Mouse (Mus musculus) right cerebral cortex, postnatal 4 days (tissue): Measurements from ENCODE around the gene Ankrd13c.

Experiments
- DNase-seq: peaks from one replicate; pipeline ENCODE4 v3.0.0-alpha.2; 2022

Gene Ankrd13c

GRCm38 (mm10) chr3:157956201-157956600 is 9.2 kb downstream of the Ankrd13c start:
- DNase-seq: no peak

- no peak for DNase-seq
Measured at GRCm38 (mm10) chr3:157957320-157957719, 10.3 kb downstream of the Ankrd13c start.

- no peak for DNase-seq
Measured at GRCm38 (mm10) chr3:157971151-157971550, 24.1 kb downstream of the Ankrd13c start.

GRCm38 (mm10) chr3:157973236-157973635 is 26.2 kb downstream of the Ankrd13c start:
- DNase-seq: no peak

- DNase-seq: no peak
Measured at GRCm38 (mm10) chr3:157979619-157980018, 32.6 kb downstream of the Ankrd13c start.

DNA sequence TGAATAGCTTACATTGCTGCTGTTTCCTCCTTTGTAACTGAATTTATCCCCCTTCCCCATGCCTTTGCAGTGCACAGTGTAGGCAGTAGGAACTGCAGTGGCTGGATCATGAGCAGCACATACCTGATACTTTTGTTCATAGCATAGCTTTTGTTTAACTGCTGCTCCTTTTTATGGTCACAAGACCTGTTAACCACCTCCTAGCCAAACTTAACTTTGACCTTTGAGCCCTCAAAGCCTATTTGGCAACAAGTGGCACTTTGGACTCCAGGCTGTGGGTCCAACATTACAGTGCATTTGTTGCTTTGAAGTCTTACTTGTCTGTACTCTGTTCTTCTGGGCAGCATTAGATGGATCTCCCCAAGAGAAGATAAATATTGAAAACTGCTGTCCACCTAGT is 46.3 kb downstream of the Ankrd13c start:
- no peak for DNase-seq

- no peak for DNase-seq
Measured at GRCm38 (mm10) chr3:157995726-157996125, 48.7 kb downstream of the Ankrd13c start.

DNA sequence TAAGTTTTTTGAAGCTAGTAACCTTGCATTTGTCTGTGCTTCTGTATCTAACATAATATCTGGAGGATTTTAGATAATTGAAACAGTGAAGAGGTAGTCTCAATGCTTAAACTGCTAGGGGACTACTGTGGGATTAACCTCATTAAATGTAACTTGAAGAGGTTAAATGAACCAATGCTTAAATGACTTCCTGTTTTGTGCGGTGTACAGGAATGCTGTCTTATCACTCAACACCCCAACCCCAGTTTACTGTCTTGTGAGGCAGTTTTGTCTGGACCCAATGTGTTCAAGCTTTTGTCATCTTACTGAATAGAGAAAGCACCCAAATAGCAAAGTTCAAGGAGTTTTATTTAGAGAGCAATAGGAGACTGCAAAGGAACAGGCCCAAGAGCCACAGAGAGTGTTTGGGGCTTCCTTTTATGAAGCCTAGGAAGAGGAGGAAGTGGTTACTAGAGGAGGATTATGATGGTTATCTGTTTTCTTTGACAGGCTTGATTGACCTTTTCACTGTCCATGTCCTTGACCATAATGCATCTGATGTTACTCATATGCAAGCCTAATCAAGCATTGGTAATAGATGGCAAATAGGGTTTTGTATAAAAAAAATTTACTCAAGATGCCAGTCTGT is 51.8 kb downstream of the Ankrd13c start:
- DNase-seq: no peak

DNA sequence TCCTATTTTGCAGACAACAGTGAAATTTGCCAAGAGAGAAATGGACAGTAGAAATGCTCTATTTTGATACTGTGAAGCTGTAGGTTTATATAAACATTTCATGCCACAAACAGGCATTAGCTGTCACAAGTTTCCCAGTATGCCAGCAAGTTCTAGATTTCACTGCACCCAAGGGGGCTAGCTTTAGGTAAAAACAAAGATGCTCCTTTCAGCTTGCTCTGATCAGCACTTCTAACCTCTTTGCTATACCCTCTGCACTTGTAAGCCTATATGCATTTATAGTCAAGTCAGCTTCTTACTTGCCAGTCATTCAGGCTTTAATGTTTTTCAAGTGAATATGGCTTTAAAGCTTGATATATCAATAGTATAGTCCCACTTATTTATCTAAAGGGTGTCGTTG is 61.6 kb downstream of the Ankrd13c start:
- DNase-seq: no peak

- DNase-seq: no peak
Measured at GRCm38 (mm10) chr3:158009762-158010320, 62.8 kb downstream of the Ankrd13c start.

- peak; percentile 94 for DNase-seq
Measured at GRCm38 (mm10) chr3:158031371-158031925, 84.4 kb downstream of the Ankrd13c start.

- no peak for DNase-seq
Measured at GRCm38 (mm10) chr3:158032106-158032505, 85.1 kb downstream of the Ankrd13c start.

- no peak for DNase-seq
Measured at GRCm38 (mm10) chr3:158035866-158036265, 88.8 kb downstream of the Ankrd13c start.

DNA sequence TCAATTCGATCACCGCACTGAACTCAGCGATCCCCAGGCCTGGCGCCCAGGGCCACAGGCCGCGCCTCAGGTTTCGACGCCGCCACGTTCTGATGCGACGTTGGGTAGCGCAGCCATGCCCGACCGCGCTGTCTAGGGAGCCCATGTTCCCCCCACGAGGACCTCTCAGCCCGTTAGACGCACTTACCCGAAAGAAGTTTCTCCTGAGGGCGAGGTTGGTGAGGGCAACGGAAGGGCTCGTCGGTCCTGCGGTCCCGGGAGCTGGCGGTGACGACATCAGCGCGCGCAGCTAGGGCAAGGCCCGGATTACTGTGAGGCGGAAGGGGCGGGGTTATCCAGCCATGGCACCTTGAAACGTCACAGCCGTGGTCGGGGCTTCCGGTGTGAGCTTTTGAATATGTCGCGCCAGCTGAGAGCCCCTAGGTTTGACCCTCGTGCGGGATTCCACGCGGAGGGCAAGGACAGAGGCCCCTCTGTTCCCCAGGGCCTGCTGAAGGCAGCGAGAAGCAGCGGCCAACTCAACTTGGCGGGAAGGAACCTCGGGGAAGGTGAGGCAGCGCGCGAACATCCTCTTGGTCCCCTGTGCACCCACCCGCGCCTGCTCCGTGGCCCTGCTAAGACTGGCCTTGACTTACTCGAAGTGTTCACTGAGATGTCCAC is 89.4 kb downstream of the Ankrd13c start, which contains the start of the genes Srsf11 and Lrrc40:
Srsf11 (minus strand) TSS at position 311 of the 660 bp plus-strand sequence.
Lrrc40 (plus strand) TSS at position 334 of the 660 bp plus-strand sequence.
- peak; percentile 94 for DNase-seq

DNA sequence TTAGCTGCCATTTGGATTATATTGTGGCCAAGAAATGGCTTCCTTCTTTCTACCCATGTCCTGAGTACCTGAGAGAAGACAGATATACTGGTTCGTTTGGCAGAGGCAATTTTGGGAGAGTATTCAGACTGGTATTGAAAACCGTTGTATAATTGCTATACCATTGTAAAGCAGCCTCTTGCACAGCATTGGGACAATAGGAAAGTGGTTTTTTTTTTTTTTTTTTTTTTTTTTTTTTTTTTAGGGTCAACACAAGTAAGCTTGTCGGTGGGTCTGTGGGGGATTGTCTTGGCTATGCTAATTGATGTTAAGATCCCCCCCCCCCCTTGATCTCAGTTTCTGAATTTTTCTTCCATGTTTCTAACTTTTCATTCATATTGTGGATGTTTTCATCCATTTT is 91.1 kb downstream of the Ankrd13c start:
- DNase-seq: no peak

- DNase-seq: no peak
Measured at GRCm38 (mm10) chr3:158040755-158041154, 93.7 kb downstream of the Ankrd13c start.

DNA sequence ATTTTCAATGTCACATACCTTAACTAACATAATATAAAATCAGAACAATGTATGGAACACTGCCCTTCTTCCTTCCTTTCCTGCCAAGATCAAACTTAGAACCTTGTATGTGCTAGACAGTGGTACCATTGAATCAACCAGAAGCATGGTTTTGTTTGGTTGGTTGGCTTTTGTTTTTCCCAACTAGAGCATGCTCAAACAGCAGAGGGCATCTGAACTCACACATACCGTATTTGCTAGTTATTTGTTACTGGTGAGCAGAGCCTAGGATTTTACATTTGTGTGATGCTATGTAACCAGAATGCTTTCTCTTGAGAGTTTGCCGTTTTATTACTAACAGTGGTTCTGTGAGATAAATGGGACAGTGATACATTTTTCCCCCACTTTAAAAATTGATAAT is 102.5 kb downstream of the Ankrd13c start:
- no peak for DNase-seq
